Mouse (Mus musculus) bone marrow, adult 2 months (tissue): Measurements from ENCODE around the gene Zfp658. TPM values are rescaled to one million over a fixed set of nuclear protein-coding genes. Genes with fewer than 3 reads are reported as not detected.
A peak's percentile ranks its signal among the peaks of the same experiment; 100 is the strongest.

Experiments
- H3K27ac ChIP-seq: fragments of 200-500 bp; 2 replicates; pipeline ENCODE4 v1.5.1; 2012; ENCODE audit warnings: low read depth, mild to moderate bottlenecking, control low read depth, inconsistent platforms, low read length; ENCODE audit not compliant: control insufficient read depth, poor library complexity, insufficient read depth
- H3K4me1 ChIP-seq: fragments of 200-500 bp; 2 replicates; pipeline ENCODE4 v1.6.1; 2011; ENCODE audit warnings: low read length; ENCODE audit not compliant: control insufficient read depth, insufficient read depth
- H3K4me3 ChIP-seq: fragments of 200-500 bp; replicated peaks from 2 replicates; pipeline ENCODE3; 2011; ENCODE audit warnings: mild to moderate bottlenecking, low read depth, low read length, control low read depth; ENCODE audit not compliant: control insufficient read depth
- CTCF ChIP-seq: fragments of 200-500 bp; IDR thresholded peaks from 2 replicates; pipeline ENCODE4 v1.5.1; 2011; ENCODE audit warnings: low read length, control low read depth; ENCODE audit not compliant: control insufficient read depth, insufficient read depth
- POLR2A ChIP-seq: fragments of 200-500 bp; IDR thresholded peaks from 2 replicates; pipeline ENCODE4 v1.6.1; 2011; ENCODE audit warnings: low read depth, mild to moderate bottlenecking, control low read depth, low read length, borderline replicate concordance; ENCODE audit not compliant: control insufficient read depth
- WGBS: fragments of 180-500 bp; shearing (Covaris S2); methylation state at CpG from one replicate; pipeline ENCODE4 v1.1.7; 2018; 5-methylcytosine and 5-hydroxymethylcytosine counted together
- polyA plus RNA-seq: library from polyadenylated mRNA; stranded (reverse); fragments of >200 nt; gene quantifications from 2 replicates; pipeline ENCODE4 v1.2.4, GENCODE M21; 2011; ENCODE audit warnings: low replicate concordance; ENCODE audit not compliant: missing spikeins, insufficient read depth, insufficient read length

The Zfp658 gene
- 1.3 and 2.9 TPM in 2 replicates for polyA plus RNA-seq

GRCm38 (mm10) chr7:43562006-43562633 lies at the start of gene Zfp658:
Zfp658 (plus strand) TSS chr7:43562256.
- peak within 1 kb of the TSS; percentile 78 for H3K4me3 ChIP-seq
- WGBS = 1% methylated on average over 27 of the region's 27 CpGs
- H3K4me1 ChIP-seq = peaks cover 5% of the 10 kb centered on the region
- TF ChIP-seq POLR2A (peak; percentile 39; the same call in 1 of the 2 replicates), CTCF (no peak)
- H3K27ac ChIP-seq = peak within 1 kb of the TSS; percentile 78

- Histone ChIP-seq H3K4me1 (no peaks in the 10 kb centered on the region), H3K4me3 (no peak overlapping the region), H3K27ac (no peak overlapping the region)
- TF ChIP-seq CTCF (no peak), POLR2A (no peak)
- WGBS = 76% methylated on average over 4 of the region's 4 CpGs
These were observed 49.5 kb upstream of the Zfp658 start for GRCm38 (mm10) chr7:43512519-43512918.

GRCm38 (mm10) chr7:43515076-43515475 lies 47.0 kb upstream of the Zfp658 start:
- Histone ChIP-seq H3K4me3 (no peak overlapping the region), H3K27ac (no peak overlapping the region), H3K4me1 (no peaks in the 10 kb centered on the region)
- 81% methylated on average over 5 of the region's 5 CpGs for WGBS
- no peak for TF ChIP-seq CTCF
- TF ChIP-seq POLR2A = no peak

DNA sequence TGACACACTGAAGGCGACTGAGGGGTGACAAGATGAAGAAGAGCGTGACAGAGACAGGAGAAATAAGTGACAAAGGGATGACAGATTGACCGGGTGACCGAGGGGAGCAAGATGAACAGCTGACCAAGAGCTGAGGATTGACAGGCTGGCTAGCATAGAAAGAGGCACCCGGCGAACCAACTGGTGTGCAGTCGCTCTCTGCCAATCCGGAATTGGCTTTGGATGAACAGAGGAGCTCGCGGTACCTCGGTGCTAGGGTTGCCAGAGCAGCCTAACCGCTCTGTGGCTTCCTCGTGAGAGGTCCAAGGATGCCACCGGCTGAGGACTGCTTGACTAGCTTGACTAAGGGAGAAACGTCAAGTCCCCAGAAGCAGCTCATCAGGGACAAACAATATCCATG lies 43.7 kb upstream of the Zfp658 start:
- H3K4me1 ChIP-seq = no peaks in the 10 kb centered on the region
- no peak overlapping the region for H3K4me3 ChIP-seq
- H3K27ac ChIP-seq = no peak overlapping the region
- 84% methylated on average over 15 of the region's 15 CpGs for WGBS
- no peak for TF ChIP-seq POLR2A

- WGBS = 86% methylated on average over 2 of the region's 2 CpGs
- no peak overlapping the region for H3K4me3 ChIP-seq
- H3K27ac ChIP-seq = no peak overlapping the region
- H3K4me1 ChIP-seq = no peaks in the 10 kb centered on the region
- TF ChIP-seq POLR2A (no peak), CTCF (no peak)
These were observed 39.3 kb upstream of the Zfp658 start for GRCm38 (mm10) chr7:43522776-43523175.

DNA sequence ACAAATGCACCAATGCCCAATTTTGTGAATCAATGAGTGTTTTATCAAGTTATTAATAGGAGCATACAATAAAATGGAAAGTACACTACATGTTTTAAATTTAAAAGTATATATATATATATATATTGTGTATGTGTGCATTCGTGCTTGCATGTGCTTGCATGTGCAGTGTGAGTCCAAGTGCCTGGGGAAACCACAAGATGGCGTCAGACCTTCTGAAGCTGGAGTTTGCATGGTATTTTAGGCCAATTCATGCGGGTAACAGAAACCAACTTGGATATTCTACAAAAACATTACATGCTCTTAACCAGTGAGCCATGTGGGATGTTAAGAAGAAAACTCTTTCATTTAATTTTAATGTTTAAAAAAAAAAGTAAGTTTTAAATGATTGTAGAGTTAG lies 36.7 kb upstream of the Zfp658 start:
- Histone ChIP-seq H3K4me3 (no peak overlapping the region), H3K4me1 (no peaks in the 10 kb centered on the region), H3K27ac (no peak overlapping the region)
- 21% methylated on average over 3 of the region's 3 CpGs for WGBS
- TF ChIP-seq POLR2A (no peak), CTCF (peak; percentile 57)

GRCm38 (mm10) chr7:43530216-43530785 lies 31.8 kb upstream of the Zfp658 start:
- Histone ChIP-seq H3K27ac (peak overlapping the region; percentile 58), H3K4me3 (peak overlapping the region; percentile 46), H3K4me1 (no peaks in the 10 kb centered on the region; the same call in 1 of the 2 replicates)
- TF ChIP-seq CTCF (no peak), POLR2A (no peak)
- WGBS = 17% methylated on average over 8 of the region's 8 CpGs

- Histone ChIP-seq H3K27ac (peak overlapping the region; percentile 88), H3K4me1 (no peaks in the 10 kb centered on the region; the same call in 1 of the 2 replicates), H3K4me3 (peak overlapping the region; percentile 79)
- WGBS = 11% methylated on average over 9 of the region's 9 CpGs
- TF ChIP-seq CTCF (no peak), POLR2A (no peak)
These were observed 29.0 kb upstream of the Zfp658 start for GRCm38 (mm10) chr7:43532936-43533505.
